Mouse (Mus musculus) liver, embryonic 16.5 days (tissue): Measurements from ENCODE around the gene Lsm2. TPM values are rescaled to one million over a fixed set of nuclear protein-coding genes. Genes with fewer than 3 reads are reported as not detected.

Source experiments
- ATAC-seq: fragments of 200-750 bp; cut with Nextera tagmentation; 2 replicates; pipeline ENCODE4 v1.8.0; 2017; ENCODE audit warnings: low read depth, mild to moderate bottlenecking, moderate number of reproducible peaks, moderate library complexity
- H3K27ac ChIP-seq: fragments of 300-500 bp; sonication (generic); 2 replicates; pipeline ENCODE4 v1.5.1; 2014; ENCODE audit warnings: mild to moderate bottlenecking, low read length
- H3K27me3 ChIP-seq: fragments of 300-500 bp; sonication (generic); 2 replicates; pipeline ENCODE4 v1.6.1; 2014; ENCODE audit warnings: low read depth, low read length, mixed read lengths; ENCODE audit not compliant: control insufficient read depth, insufficient read depth
- H3K36me3 ChIP-seq: fragments of 300-500 bp; sonication (generic); 2 replicates; pipeline ENCODE4 v1.6.1; 2014; ENCODE audit warnings: mild to moderate bottlenecking; ENCODE audit not compliant: control insufficient read depth, insufficient read depth
- H3K4me1 ChIP-seq: fragments of 300-500 bp; sonication (generic); 2 replicates; pipeline ENCODE4 v1.6.1; 2014; ENCODE audit warnings: low read depth, low read length, mixed read lengths; ENCODE audit not compliant: control insufficient read depth
- H3K4me2 ChIP-seq: fragments of 300-500 bp; sonication (generic); 2 replicates; pipeline ENCODE4 v1.6.1; 2014; ENCODE audit warnings: low read depth, low read length, mixed read lengths
- H3K4me3 ChIP-seq: fragments of 300-500 bp; sonication (generic); 2 replicates; pipeline ENCODE4 v1.5.1; 2014; ENCODE audit warnings: low read depth, mild to moderate bottlenecking, low read length
- H3K9ac ChIP-seq: fragments of 300-500 bp; sonication (generic); 2 replicates; pipeline ENCODE4 v1.6.1; 2014; ENCODE audit warnings: low read depth, low read length
- H3K9me3 ChIP-seq: fragments of 300-500 bp; sonication (generic); replicated peaks from 2 replicates; pipeline ENCODE4 v1.6.1; 2016; ENCODE audit warnings: low read length; ENCODE audit not compliant: control insufficient read depth
- WGBS: fragments of 180-500 bp; shearing (Covaris S2); extraction: QIAGEN DNeasy Blood & Tissue Kit; methylation state at CpG from one replicate; pipeline ENCODE4 v1.1.7; 2014; ENCODE audit not compliant: insufficient replicate concordance; 5-methylcytosine and 5-hydroxymethylcytosine counted together
- polyA plus RNA-seq: library from polyadenylated mRNA; unstranded; fragments of >200 nt; fragmentation: Nextera tagmentation; extraction: Ambion mirVana; gene quantifications from 2 replicates; pipeline ENCODE4 v1.2.1, GENCODE M21; 2015

Lsm2 gene
- polyA plus RNA-seq, 1 experiment from 2014 or later: 97.6 TPM

DNA sequence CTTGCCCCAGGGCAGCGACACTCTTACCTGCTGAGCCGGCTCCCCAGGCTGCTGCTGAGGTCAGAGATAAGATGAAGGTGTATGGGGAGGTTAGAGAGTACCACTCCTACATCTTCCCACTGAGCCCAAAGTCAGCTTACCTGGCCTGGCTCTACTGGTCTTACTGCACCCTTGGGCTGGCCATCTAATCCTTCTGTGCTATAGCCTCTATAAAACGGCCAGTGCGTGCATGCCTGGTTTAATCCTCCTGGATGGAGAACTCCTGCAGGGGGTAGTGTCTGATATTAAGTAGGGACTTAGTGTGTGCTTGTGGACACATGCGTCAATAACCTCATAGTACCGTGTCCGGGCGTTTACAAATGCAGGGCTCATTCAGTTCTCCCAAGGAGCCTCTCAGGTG lies 38.9 kb downstream of the Lsm2 start:
- no peaks in the 10 kb centered on the region for H3K27me3 ChIP-seq
- WGBS: 80% methylated on average over 8 of the region's 8 CpGs
- no peak overlapping the region for H3K9ac ChIP-seq
- peaks cover 8% of the 10 kb centered on the region for H3K36me3 ChIP-seq
- H3K4me2 ChIP-seq: no peak overlapping the region
- H3K27ac ChIP-seq: no peak overlapping the region
- no peak overlapping the region for H3K4me3 ChIP-seq
- H3K4me1 ChIP-seq: peaks cover 36% of the 10 kb centered on the region
- H3K9me3 ChIP-seq: no peaks in the 10 kb centered on the region
- ATAC-seq: no peak

DNA sequence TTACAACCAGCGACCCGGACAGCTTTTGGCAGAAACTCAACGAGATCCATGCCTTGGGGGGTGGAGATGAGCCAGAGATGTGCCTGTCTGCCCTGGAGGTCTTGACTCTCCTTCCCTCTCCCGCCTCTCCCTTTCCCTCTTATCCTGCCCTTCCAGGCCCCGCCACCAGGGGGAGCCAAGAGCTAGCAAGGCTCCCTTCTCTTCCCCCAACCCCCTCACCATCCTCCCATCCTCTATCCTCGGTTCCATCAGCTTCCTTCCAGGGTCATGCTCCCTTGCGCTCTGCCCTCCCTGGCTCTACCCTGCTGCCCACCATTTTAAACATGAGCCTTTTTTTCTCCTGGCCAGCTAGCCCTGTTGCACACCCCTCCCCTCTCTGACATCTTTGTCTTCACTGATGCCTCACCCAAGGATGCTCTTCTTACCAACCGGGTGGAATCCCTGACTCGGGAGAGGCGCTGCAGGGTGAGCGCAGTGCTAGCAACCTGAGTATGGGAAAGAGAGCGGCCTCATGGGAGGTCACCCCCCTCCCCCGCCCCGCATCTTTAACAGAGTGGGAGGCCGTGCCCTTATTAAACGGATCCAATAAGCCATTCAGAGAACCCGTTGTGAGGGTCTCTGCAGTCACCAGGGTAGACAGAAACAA lies 39.6 kb downstream of the Lsm2 start:
- Histone ChIP-seq H3K9me3 (no peaks in the 10 kb centered on the region), H3K9ac (no peak overlapping the region), H3K4me2 (peak overlapping the region; percentile 38), H3K27ac (peak overlapping the region; percentile 39), H3K27me3 (no peaks in the 10 kb centered on the region), H3K4me1 (peaks cover 34% of the 10 kb centered on the region), H3K4me3 (no peak overlapping the region), H3K36me3 (peaks cover 1% of the 10 kb centered on the region; the same call in 1 of the 2 replicates)
- WGBS: 11% methylated on average over 17 of the region's 17 CpGs
- peak; percentile 20; the same call in 1 of the 2 replicates for ATAC-seq

DNA sequence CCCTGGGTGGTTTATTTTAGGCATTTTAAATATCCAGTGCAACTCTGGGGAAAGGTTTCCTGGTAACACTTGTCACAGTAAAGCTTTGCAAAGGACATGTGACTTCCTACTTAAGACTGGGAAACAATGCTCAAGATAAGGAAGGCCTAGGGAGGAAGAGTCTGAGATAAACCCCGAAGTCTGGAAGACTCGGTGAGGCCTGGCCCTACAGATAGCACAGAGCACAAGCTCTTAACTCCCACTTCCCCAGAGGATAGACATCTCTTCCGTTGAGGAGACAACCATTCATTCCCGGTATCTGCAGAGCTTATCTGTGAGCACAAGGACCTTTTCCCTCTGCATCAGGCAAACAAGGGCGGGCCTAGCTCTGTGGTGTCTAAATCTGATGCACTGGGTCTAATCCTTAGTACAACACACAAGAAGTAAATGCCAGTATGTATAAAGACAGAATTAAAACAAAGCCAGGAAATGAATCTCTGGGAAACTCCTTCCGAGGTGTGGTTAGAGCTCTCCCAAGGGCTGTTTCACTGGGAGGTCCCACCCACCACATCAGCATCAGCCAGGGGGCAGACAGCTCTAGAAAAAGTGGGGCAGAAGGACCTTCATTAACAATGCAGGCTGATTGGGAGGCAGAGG lies 40.3 kb downstream of the Lsm2 start:
- H3K27ac ChIP-seq: peak overlapping the region; percentile 39
- no peak overlapping the region for H3K4me3 ChIP-seq
- no peaks in the 10 kb centered on the region for H3K27me3 ChIP-seq
- 6% methylated on average over 6 of the region's 6 CpGs for WGBS
- H3K9me3 ChIP-seq: no peaks in the 10 kb centered on the region
- peak; percentile 87 for ATAC-seq
- peak overlapping the region; percentile 38 for H3K4me2 ChIP-seq
- H3K9ac ChIP-seq: no peak overlapping the region
- H3K4me1 ChIP-seq: peaks cover 31% of the 10 kb centered on the region
- no peaks in the 10 kb centered on the region for H3K36me3 ChIP-seq

DNA sequence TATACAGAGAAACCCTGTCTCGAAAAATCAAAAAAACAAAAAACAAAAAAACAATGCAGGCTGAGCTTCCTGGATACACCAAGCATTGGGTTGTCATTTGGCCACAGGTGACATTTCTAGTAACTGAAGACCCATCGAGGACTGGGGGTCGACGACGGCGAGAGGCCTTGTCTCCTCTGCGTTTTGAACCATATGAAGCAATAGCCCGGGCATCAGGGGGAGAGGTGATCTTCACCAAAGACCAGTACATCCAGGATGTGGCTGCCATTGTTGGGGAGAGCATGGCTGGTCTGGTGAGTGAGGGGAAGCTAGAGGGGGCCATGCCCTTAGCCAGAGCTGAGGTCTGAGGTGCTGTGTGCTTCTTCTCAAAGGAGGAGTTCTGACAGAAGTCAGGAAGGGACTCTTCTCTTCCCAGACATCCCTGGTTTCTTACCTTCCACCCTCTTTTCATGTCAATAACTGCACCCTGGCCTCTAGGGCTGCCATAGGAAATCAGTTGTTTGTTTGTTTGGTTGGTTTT lies 40.9 kb downstream of the Lsm2 start:
- H3K4me3 ChIP-seq: no peak overlapping the region
- no peaks in the 10 kb centered on the region for H3K9me3 ChIP-seq
- WGBS: 78% methylated on average over 8 of the region's 8 CpGs
- no peak for ATAC-seq
- H3K27me3 ChIP-seq: no peaks in the 10 kb centered on the region
- H3K27ac ChIP-seq: no peak overlapping the region; the same call in 1 of the 2 replicates
- no peak overlapping the region for H3K9ac ChIP-seq
- H3K4me1 ChIP-seq: peaks cover 36% of the 10 kb centered on the region
- no peak overlapping the region for H3K4me2 ChIP-seq
- no peaks in the 10 kb centered on the region for H3K36me3 ChIP-seq

DNA sequence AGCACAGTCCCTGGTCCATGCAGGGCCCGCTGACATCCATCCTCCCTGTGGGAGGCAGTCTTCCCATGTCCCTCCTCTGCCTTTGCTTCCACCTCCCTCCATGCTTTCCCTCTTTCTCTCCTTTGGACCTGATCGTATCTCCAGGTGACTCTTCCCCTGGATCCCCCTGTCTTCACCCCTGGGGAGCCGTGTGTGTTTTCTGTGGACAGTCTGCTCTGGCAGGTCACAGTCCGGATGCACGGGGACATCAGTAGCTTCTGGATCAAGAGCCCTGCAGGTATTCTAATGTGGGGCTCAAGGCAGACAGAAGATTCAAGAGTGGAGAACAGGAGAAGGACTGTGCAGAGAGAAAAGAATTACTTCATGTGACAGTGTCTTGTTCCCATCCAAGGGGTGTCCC lies 41.6 kb downstream of the Lsm2 start:
- H3K27ac ChIP-seq: no peak overlapping the region
- ATAC-seq: no peak
- H3K4me2 ChIP-seq: no peak overlapping the region
- H3K4me3 ChIP-seq: no peak overlapping the region
- WGBS: 83% methylated on average over 5 of the region's 5 CpGs
- H3K9ac ChIP-seq: no peak overlapping the region
- peaks cover 36% of the 10 kb centered on the region for H3K4me1 ChIP-seq
- no peaks in the 10 kb centered on the region for H3K9me3 ChIP-seq
- no peaks in the 10 kb centered on the region for H3K27me3 ChIP-seq
- H3K36me3 ChIP-seq: no peaks in the 10 kb centered on the region

DNA sequence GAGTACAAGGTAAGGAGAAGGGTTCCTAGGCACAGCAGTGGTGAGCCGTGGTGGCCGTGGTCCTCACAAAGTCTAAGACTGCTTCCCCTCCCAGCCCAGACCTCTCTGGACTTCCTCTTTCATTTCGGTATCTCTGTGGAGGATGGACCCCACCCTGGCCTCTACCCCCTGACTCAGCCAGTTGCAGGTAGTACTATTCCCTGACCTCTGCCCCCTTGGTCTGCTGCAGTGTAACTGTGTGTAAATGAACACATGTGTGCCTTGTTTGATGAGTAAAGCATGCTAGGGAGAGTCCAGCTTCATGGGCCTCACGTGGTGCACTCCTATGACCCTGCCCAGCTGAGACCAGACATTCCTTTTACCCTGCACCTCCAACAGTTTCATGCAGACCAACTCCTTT lies 42.1 kb downstream of the Lsm2 start:
- Histone ChIP-seq H3K4me3 (no peak overlapping the region), H3K36me3 (no peaks in the 10 kb centered on the region), H3K9me3 (no peaks in the 10 kb centered on the region), H3K9ac (no peak overlapping the region), H3K4me2 (no peak overlapping the region), H3K27ac (no peak overlapping the region), H3K27me3 (no peaks in the 10 kb centered on the region), H3K4me1 (peaks cover 36% of the 10 kb centered on the region)
- peak; percentile 38 for ATAC-seq
- 34% methylated on average over 4 of the region's 4 CpGs for WGBS

DNA sequence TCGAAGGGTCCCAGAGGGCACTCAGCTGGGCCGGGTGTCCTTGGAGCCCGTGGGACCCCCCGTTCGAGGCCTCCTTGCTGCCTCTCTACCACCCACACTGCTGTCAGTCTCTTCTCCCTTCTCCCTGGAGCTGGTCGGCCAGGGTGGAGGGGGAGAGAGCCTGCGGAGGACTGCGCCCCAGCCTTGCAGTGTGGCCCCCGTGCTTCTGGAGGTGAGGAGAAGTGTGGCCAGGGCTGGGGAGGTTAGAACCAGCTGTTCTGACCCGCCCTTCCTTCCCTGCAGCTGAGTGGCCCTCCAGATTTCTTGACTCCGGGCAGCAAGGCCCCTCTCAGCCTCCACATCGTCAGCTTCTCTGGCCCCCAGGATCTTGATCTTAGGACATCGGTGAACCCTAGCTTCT lies 42.6 kb downstream of the Lsm2 start:
- Histone ChIP-seq H3K9me3 (no peaks in the 10 kb centered on the region), H3K9ac (no peak overlapping the region), H3K36me3 (no peaks in the 10 kb centered on the region), H3K27me3 (no peaks in the 10 kb centered on the region), H3K4me3 (no peak overlapping the region), H3K4me1 (peaks cover 36% of the 10 kb centered on the region), H3K27ac (no peak overlapping the region), H3K4me2 (no peak overlapping the region)
- 47% methylated on average over 13 of the region's 13 CpGs for WGBS
- ATAC-seq: no peak

DNA sequence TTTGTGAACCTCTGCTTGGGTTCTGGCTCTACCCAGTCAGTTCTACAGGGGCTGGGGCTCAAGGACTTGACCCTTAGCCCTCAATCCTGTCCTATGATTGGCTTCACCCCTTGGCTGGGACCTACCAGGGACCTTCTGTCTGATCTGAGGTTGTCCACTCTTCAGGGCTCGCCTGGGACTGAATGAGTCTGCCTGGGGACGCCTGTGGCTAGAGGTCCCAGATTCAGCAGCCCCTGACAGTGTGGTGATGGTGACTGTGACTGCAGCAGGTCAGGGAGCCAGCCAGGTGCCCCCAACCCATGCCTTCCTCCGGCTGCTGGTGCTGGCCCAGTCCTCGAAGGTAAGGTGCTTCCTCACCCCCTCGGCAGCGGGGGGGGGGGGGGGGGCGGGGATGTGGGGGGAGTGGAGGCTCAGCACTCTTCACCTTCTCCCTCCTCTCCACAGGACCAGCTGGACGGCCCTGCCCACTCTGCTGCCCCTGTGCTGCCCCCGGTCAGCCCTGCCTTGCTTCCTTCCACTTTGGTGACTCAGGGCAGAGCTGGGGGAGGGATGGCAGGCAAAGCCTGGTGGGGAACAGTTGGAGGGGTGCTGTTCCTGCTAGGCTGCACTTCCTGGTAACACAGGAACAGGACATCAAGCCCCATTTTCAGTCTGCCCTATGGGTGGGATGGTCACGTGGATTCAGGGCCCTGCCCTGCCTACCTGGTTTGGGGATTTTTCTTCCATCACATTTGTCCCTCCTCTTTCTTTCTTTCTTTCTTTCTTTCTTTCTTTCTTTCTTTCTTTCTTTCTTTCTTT lies 43.2 kb downstream of the Lsm2 start:
- H3K4me1 ChIP-seq: peaks cover 36% of the 10 kb centered on the region
- no peak overlapping the region for H3K27ac ChIP-seq
- WGBS: 39% methylated on average over 8 of the region's 10 CpGs
- no peak overlapping the region for H3K4me3 ChIP-seq
- no peak for ATAC-seq
- no peaks in the 10 kb centered on the region for H3K27me3 ChIP-seq
- no peaks in the 10 kb centered on the region for H3K9me3 ChIP-seq
- no peak overlapping the region for H3K9ac ChIP-seq
- H3K36me3 ChIP-seq: no peaks in the 10 kb centered on the region
- no peak overlapping the region for H3K4me2 ChIP-seq

DNA sequence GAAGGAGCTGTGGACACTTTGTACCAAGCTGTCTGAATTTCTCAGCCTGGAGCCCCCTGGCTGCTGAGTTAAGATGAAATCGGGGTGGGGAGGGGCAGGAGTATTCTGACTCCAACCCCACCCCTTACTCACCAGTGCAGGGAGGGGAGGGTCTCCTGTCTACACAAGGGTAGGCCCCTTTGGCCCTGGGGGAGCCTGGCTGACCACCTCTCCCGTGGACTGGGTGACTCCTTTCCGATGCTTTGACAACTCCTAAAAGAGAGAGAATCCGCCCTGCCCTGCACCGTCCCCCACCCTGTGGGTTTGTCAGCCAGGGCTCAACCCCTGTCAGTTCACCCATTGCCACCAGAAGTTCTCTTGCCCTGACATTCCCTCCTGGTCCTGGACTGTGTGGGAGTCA lies 44.5 kb downstream of the Lsm2 start:
- Histone ChIP-seq H3K4me1 (peaks cover 32% of the 10 kb centered on the region), H3K9ac (no peak overlapping the region), H3K36me3 (no peaks in the 10 kb centered on the region), H3K27ac (no peak overlapping the region), H3K27me3 (no peaks in the 10 kb centered on the region), H3K4me3 (no peak overlapping the region), H3K9me3 (no peaks in the 10 kb centered on the region), H3K4me2 (no peak overlapping the region)
- no peak for ATAC-seq
- 72% methylated on average over 5 of the region's 5 CpGs for WGBS
